Mouse (Mus musculus) C2C12 (cell line): ENCODE measurements around the gene Gm49322.

Experiments used
- CEBPB ChIP-seq: IDR thresholded peaks from one replicate; pipeline ENCODE4 v1.6.1; 2011; ENCODE audit warnings: low read depth, mild to moderate bottlenecking, control low read depth, moderate library complexity
- CTCF ChIP-seq: IDR thresholded peaks from one replicate; pipeline ENCODE4 v1.5.1; 2011; ENCODE audit not compliant: control insufficient read depth, insufficient read depth, insufficient read length
- FOSL1 ChIP-seq: IDR thresholded peaks from one replicate; pipeline ENCODE4 v1.8.0; 2011; ENCODE audit warnings: mild to moderate bottlenecking, low read length; ENCODE audit not compliant: poor library complexity, insufficient read depth, severe bottlenecking
- MAX ChIP-seq: IDR thresholded peaks from one replicate; pipeline ENCODE4 v1.6.1; 2011; ENCODE audit warnings: mild to moderate bottlenecking, control low read depth
- MYOD1 ChIP-seq: IDR thresholded peaks from one replicate; pipeline ENCODE4 v1.6.1; 2011; ENCODE audit warnings: low read depth; ENCODE audit not compliant: control insufficient read depth, insufficient read length
- MYOG ChIP-seq: IDR thresholded peaks from one replicate; pipeline ENCODE4 v1.6.1; 2011; ENCODE audit not compliant: control insufficient read depth, insufficient read length; ENCODE audit errors: extremely low read depth
- USF1 ChIP-seq: IDR thresholded peaks from one replicate; pipeline ENCODE4 v1.6.1; 2011; ENCODE audit warnings: low read depth, mild to moderate bottlenecking, control low read depth, moderate library complexity

- no peak for TF ChIP-seq MAX
- TF ChIP-seq CTCF, result no peak
- TF ChIP-seq USF1, result no peak
- TF ChIP-seq CEBPB, result no peak
- TF ChIP-seq MYOG, result no peak
- TF ChIP-seq MYOD1, result no peak
- no peak for TF ChIP-seq FOSL1
Measured at GRCm38 (mm10) chr10:80609269-80609924, 3.6 kb downstream of the Gm49322 start.
